Mouse (Mus musculus) liver, embryonic 12.5 days (tissue): Measurements from ENCODE around the gene Tnnt2. TPM values are rescaled to one million over a fixed set of nuclear protein-coding genes. Genes with fewer than 3 reads are reported as not detected.
A peak's percentile ranks its signal among the peaks of the same experiment; 100 is the strongest.

ENCODE experiments used
- ATAC-seq: fragments of 200-750 bp; cut with Nextera tagmentation; 2 replicates; pipeline ENCODE4 v1.8.0; 2017; ENCODE audit warnings: moderate number of reproducible peaks, mild to moderate bottlenecking, moderate library complexity
- H3K27ac ChIP-seq: fragments of 300-500 bp; sonication (generic); 2 replicates; pipeline ENCODE4 v1.5.1; 2016; ENCODE audit warnings: mild to moderate bottlenecking
- H3K27me3 ChIP-seq: fragments of 300-500 bp; sonication (generic); replicated peaks from 2 replicates; pipeline ENCODE4 v1.6.1; 2016; ENCODE audit warnings: mild to moderate bottlenecking, moderate library complexity
- H3K36me3 ChIP-seq: fragments of 300-500 bp; sonication (generic); 2 replicates; pipeline ENCODE4 v1.6.1; 2016; ENCODE audit warnings: mild to moderate bottlenecking, moderate library complexity
- H3K4me1 ChIP-seq: fragments of 300-500 bp; sonication (generic); 2 replicates; pipeline ENCODE4 v1.6.1; 2016
- H3K4me2 ChIP-seq: fragments of 300-500 bp; sonication (generic); 2 replicates; pipeline ENCODE4 v1.6.1; 2016; ENCODE audit warnings: mild to moderate bottlenecking, moderate library complexity
- H3K4me3 ChIP-seq: fragments of 300-500 bp; sonication (generic); 2 replicates; pipeline ENCODE4 v1.5.1; 2016; ENCODE audit warnings: mild to moderate bottlenecking, moderate library complexity
- H3K9ac ChIP-seq: fragments of 300-500 bp; sonication (generic); 2 replicates; pipeline ENCODE4 v1.6.1; 2016; ENCODE audit warnings: mild to moderate bottlenecking, moderate library complexity
- H3K9me3 ChIP-seq: fragments of 300-500 bp; sonication (generic); replicated peaks from 2 replicates; pipeline ENCODE4 v1.6.1; 2016; ENCODE audit warnings: mild to moderate bottlenecking, moderate library complexity
- WGBS: fragments of 180-500 bp; shearing (Covaris S2); methylation state at CpG from one replicate; pipeline ENCODE4 v1.1.7; 2016; ENCODE audit not compliant: insufficient replicate concordance; 5-methylcytosine and 5-hydroxymethylcytosine counted together
- polyA plus RNA-seq: library from polyadenylated mRNA; unstranded; fragments of >200 nt; fragmentation: Nextera tagmentation; extraction: Ambion mirVana; gene quantifications from 2 replicates; pipeline ENCODE4 v1.2.1, GENCODE M21; 2016

Gene Tnnt2
- polyA plus RNA-seq, 1 experiment from 2014 or later: 1.5 TPM

- Histone ChIP-seq H3K27ac (no peak overlapping the region), H3K4me2 (no peak overlapping the region), H3K36me3 (no peaks in the 10 kb centered on the region), H3K4me1 (peaks cover 1% of the 10 kb centered on the region), H3K9me3 (no peaks in the 10 kb centered on the region), H3K9ac (no peak overlapping the region), H3K4me3 (no peak overlapping the region), H3K27me3 (peaks cover 48% of the 10 kb centered on the region)
- ATAC-seq: no peak
- 59% methylated on average over 5 of the region's 5 CpGs for WGBS
Observed at GRCm38 (mm10) chr1:135862561-135862960, 26.4 kb downstream of the Tnnt2 start.

GRCm38 (mm10) chr1:135863786-135864335 lies 27.7 kb downstream of the Tnnt2 start:
- no peak overlapping the region for H3K27ac ChIP-seq
- no peaks in the 10 kb centered on the region for H3K36me3 ChIP-seq
- H3K4me3 ChIP-seq: no peak overlapping the region
- no peak overlapping the region for H3K9ac ChIP-seq
- H3K4me2 ChIP-seq: no peak overlapping the region
- 49% methylated on average over 9 of the region's 9 CpGs for WGBS
- H3K9me3 ChIP-seq: no peaks in the 10 kb centered on the region
- H3K27me3 ChIP-seq: peaks cover 56% of the 10 kb centered on the region
- H3K4me1 ChIP-seq: no peaks in the 10 kb centered on the region
- ATAC-seq: no peak

DNA sequence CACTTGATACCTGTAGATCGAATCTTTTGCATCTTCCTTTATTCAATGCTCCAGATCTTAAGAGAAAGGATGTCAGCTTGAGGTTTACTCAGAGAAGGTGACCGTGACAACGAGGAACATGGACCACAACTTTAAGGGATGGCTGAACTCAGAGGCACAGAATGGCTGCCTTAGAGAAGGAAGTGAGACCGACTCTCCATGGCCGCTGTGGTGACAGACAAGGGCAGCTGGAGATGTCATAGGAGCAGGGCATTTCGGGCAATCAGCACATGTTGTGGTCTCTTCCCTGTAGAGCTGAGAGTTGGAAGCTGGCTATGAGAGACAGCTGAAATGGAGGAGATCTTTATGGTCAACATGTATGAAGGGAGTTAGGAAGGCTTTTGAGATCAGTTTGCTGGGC lies 28.7 kb downstream of the Tnnt2 start:
- ATAC-seq: no peak
- Histone ChIP-seq H3K9ac (no peak overlapping the region), H3K4me3 (no peak overlapping the region), H3K27ac (no peak overlapping the region), H3K9me3 (no peaks in the 10 kb centered on the region), H3K4me1 (no peaks in the 10 kb centered on the region), H3K27me3 (peaks cover 65% of the 10 kb centered on the region), H3K4me2 (no peak overlapping the region), H3K36me3 (no peaks in the 10 kb centered on the region)
- 54% methylated on average over 6 of the region's 6 CpGs for WGBS

- Histone ChIP-seq H3K9ac (no peak overlapping the region), H3K36me3 (no peaks in the 10 kb centered on the region), H3K27ac (no peak overlapping the region), H3K4me1 (no peaks in the 10 kb centered on the region), H3K9me3 (no peaks in the 10 kb centered on the region), H3K4me3 (no peak overlapping the region), H3K27me3 (peaks cover 69% of the 10 kb centered on the region), H3K4me2 (no peak overlapping the region)
- peak; percentile 73 for ATAC-seq
- 44% methylated on average over 19 of the region's 19 CpGs for WGBS
Observed at GRCm38 (mm10) chr1:135865518-135866194, 29.5 kb downstream of the Tnnt2 start.

DNA sequence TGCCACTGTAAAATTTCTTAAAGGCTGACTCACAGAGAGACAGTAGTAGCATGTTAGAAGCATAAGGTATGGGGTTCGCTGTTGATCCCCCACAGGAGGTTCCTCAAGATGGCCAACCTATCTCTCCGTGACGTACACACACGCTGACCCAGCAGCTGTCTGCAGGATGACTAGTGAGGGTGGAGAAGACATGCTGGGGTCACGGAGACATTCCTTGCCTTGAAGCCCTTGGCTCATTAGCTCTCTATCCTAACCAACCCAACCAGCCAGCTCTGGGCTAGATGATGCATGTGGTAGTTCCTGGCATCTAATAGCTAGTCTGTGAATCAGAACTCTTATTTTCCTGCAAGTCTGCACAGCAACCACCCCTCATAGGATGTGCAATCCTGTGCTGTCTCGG lies 32.4 kb downstream of the Tnnt2 start:
- no peaks in the 10 kb centered on the region for H3K36me3 ChIP-seq
- ATAC-seq: no peak
- no peak overlapping the region for H3K4me3 ChIP-seq
- H3K4me2 ChIP-seq: no peak overlapping the region
- H3K27me3 ChIP-seq: peaks cover 74% of the 10 kb centered on the region
- H3K9me3 ChIP-seq: no peaks in the 10 kb centered on the region
- no peak overlapping the region for H3K27ac ChIP-seq
- 63% methylated on average over 6 of the region's 6 CpGs for WGBS
- H3K9ac ChIP-seq: no peak overlapping the region
- H3K4me1 ChIP-seq: no peaks in the 10 kb centered on the region

DNA sequence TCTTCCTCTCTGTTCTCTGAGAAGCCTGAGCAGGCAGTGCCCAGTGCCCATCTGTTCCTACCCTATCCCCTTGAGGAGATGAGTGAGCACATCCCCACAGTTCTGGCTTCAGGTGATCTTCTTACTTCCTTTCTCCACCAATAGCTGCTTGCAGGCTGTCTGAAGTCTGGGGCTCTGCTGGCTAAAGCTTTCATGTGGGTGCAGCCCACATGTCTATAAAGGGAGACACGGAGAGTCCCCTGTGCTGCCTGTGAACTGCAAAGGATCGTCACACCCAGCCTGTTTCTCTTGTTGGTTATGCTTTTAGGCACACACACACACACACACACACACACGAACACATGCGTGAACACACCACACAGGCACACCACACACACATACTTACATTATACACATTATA lies 36.8 kb downstream of the Tnnt2 start:
- WGBS: 63% methylated on average over 4 of the region's 4 CpGs
- no peaks in the 10 kb centered on the region for H3K4me1 ChIP-seq
- no peak overlapping the region for H3K4me2 ChIP-seq
- H3K36me3 ChIP-seq: no peaks in the 10 kb centered on the region
- H3K27me3 ChIP-seq: peaks cover 58% of the 10 kb centered on the region
- no peak overlapping the region for H3K9ac ChIP-seq
- no peak overlapping the region for H3K4me3 ChIP-seq
- no peak overlapping the region for H3K27ac ChIP-seq
- no peaks in the 10 kb centered on the region for H3K9me3 ChIP-seq
- no peak for ATAC-seq

DNA sequence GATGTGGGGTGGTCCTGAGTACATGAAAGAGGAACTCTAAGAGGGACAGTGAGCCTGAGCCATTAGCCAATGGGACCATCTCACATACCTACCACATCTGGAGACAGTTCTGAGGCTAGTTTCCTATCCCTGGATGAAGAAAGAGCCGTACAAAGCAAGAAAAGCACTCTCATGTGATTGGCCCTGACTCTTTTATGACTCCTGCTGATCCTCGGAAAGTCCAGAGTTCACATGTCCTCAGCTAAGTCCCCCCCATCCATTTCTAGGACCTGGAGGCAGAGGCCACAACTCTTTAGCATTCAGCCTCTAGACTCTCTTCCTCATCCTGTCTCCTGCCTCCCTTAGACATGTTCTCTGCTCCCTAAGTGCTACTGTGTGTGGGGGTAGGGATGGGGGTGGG lies 41.1 kb downstream of the Tnnt2 start:
- Histone ChIP-seq H3K4me2 (no peak overlapping the region), H3K27ac (no peak overlapping the region), H3K27me3 (peaks cover 50% of the 10 kb centered on the region), H3K4me3 (no peak overlapping the region), H3K9ac (no peak overlapping the region), H3K36me3 (no peaks in the 10 kb centered on the region), H3K9me3 (no peaks in the 10 kb centered on the region), H3K4me1 (no peaks in the 10 kb centered on the region)
- 48% methylated on average over 2 of the region's 2 CpGs for whole genome bisulfite sequencing
- ATAC-seq: no peak

- Histone ChIP-seq H3K4me1 (no peaks in the 10 kb centered on the region), H3K36me3 (no peaks in the 10 kb centered on the region), H3K9me3 (no peaks in the 10 kb centered on the region), H3K9ac (no peak overlapping the region), H3K27ac (no peak overlapping the region), H3K27me3 (peaks cover 67% of the 10 kb centered on the region), H3K4me2 (no peak overlapping the region), H3K4me3 (no peak overlapping the region)
- WGBS: 60% methylated on average over 10 of the region's 10 CpGs
- no peak for ATAC-seq
Observed at GRCm38 (mm10) chr1:135882385-135883109, 46.4 kb downstream of the Tnnt2 start.

GRCm38 (mm10) chr1:135889461-135890185 lies 53.5 kb downstream of the Tnnt2 start:
- WGBS: 62% methylated on average over 20 of the region's 20 CpGs
- no peak for ATAC-seq
- Histone ChIP-seq H3K4me3 (no peak overlapping the region), H3K4me1 (no peaks in the 10 kb centered on the region), H3K9me3 (no peaks in the 10 kb centered on the region), H3K27me3 (peaks cover 80% of the 10 kb centered on the region), H3K9ac (no peak overlapping the region), H3K27ac (no peak overlapping the region), H3K4me2 (no peak overlapping the region), H3K36me3 (no peaks in the 10 kb centered on the region)

DNA sequence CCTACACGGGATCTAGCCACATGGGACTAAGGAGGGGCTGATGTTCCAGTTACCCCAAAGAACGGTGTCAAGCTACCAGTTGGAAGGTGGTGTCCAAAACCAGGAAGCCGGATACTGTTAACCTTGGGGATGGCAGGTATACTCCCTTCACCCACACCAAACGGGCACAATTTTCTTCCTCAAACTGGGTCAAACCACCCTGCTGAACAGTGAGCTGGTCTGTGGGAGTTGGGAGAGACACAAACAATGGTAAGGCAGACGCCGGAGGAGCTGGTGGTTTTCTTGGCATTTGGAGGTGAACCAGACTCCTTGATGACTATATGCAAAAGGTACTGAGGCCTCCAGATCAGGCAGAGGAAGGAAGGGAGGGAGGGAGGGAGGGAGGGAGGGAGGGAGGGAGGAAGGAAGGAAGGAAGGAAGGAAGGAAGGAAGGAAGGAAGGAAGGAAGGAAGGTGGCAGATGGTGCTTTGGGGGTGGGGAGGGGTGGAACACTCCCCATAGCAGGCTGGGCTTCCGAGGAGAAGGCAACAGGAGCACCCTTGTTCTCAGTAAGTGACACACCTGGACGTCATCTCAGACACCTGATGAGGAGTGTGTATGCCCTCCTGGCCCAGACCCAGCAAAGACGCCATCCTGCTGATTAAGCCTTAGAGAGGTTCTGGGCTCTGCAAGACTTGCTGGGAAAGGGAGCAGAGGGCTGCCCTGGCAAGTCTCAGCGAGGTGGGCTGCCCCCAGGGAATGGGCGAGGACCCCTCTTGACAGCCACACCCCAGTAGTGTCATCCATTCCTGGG lies 55.5 kb downstream of the Tnnt2 start:
- 62% methylated on average over 11 of the region's 11 CpGs for WGBS
- Histone ChIP-seq H3K4me3 (no peak overlapping the region), H3K4me1 (no peaks in the 10 kb centered on the region; the same call in 1 of the 2 replicates), H3K36me3 (no peaks in the 10 kb centered on the region), H3K4me2 (no peak overlapping the region), H3K27ac (no peak overlapping the region), H3K9me3 (no peaks in the 10 kb centered on the region), H3K27me3 (peaks cover 81% of the 10 kb centered on the region), H3K9ac (no peak overlapping the region)
- no peak for ATAC-seq

GRCm38 (mm10) chr1:135892233-135892632 lies 56.1 kb downstream of the Tnnt2 start:
- WGBS: 74% methylated on average over 6 of the region's 6 CpGs
- peaks cover 86% of the 10 kb centered on the region for H3K27me3 ChIP-seq
- no peak overlapping the region for H3K9ac ChIP-seq
- no peaks in the 10 kb centered on the region for H3K36me3 ChIP-seq
- no peak for ATAC-seq
- H3K4me3 ChIP-seq: no peak overlapping the region
- no peaks in the 10 kb centered on the region; the same call in 1 of the 2 replicates for H3K4me1 ChIP-seq
- H3K4me2 ChIP-seq: no peak overlapping the region
- H3K27ac ChIP-seq: no peak overlapping the region
- no peaks in the 10 kb centered on the region for H3K9me3 ChIP-seq
